Mouse (Mus musculus): Measurements from ENCODE around the gene Mthfd1. TPM values are rescaled to one million over a fixed set of nuclear protein-coding genes. Genes with fewer than 3 reads are reported as not detected.

Gene Mthfd1
- polyA plus RNA-seq, 1 experiment from 2014 or later, result 76.6 TPM

- Histone ChIP-seq H3K27me3 (no peaks in the 10 kb centered on the region), H3K27ac (no peak overlapping the region), H3K36me3 (peaks cover 15% of the 10 kb centered on the region; the same call in 1 of the 2 replicates), H3K9ac (no peak overlapping the region), H3K4me3 (no peak overlapping the region), H3K4me1 (peaks cover 15% of the 10 kb centered on the region; the same call in 1 of the 2 replicates), H3K9me3 (no peaks in the 10 kb centered on the region), H3K4me2 (replicated peaks) (no peak overlapping the region)
- ATAC-seq (ENCODE audit: insufficient number of reproducible peaks, insufficient read depth, low FRiP score, low TSS enrichment), result no peak
- WGBS, result 88% methylated on average over 8 of the region's 8 CpGs
Measured at GRCm38 (mm10) chr12:76305107-76305506, 50.0 kb downstream of the Mthfd1 start.

- no peaks in the 10 kb centered on the region for H3K27me3 ChIP-seq
- peaks cover 28% of the 10 kb centered on the region for H3K36me3 ChIP-seq
- H3K27ac ChIP-seq, result no peak overlapping the region
- H3K4me2 ChIP-seq (replicated peaks), result no peak overlapping the region
- peaks cover 15% of the 10 kb centered on the region; the same call in 1 of the 2 replicates for H3K4me1 ChIP-seq
- no peak for ATAC-seq (ENCODE audit: insufficient number of reproducible peaks, insufficient read depth, low FRiP score, low TSS enrichment)
- H3K9me3 ChIP-seq, result no peaks in the 10 kb centered on the region
- WGBS, result 88% methylated on average over 9 of the region's 9 CpGs
- H3K9ac ChIP-seq, result no peak overlapping the region
- no peak overlapping the region for H3K4me3 ChIP-seq
Measured at GRCm38 (mm10) chr12:76306852-76307561, 51.9 kb downstream of the Mthfd1 start.

- Histone ChIP-seq H3K27ac (0 out of 2 replicates have a peak overlapping the region, but pooled peaks have one; percentile 41), H3K4me1 (peaks cover 15% of the 10 kb centered on the region; the same call in 1 of the 2 replicates), H3K27me3 (no peaks in the 10 kb centered on the region), H3K9me3 (no peaks in the 10 kb centered on the region), H3K4me2 (replicated peaks) (no peak overlapping the region), H3K36me3 (peaks cover 30% of the 10 kb centered on the region), H3K4me3 (no peak overlapping the region), H3K9ac (no peak overlapping the region)
- WGBS, result 36% methylated on average over 9 of the region's 9 CpGs
- ATAC-seq (ENCODE audit: insufficient number of reproducible peaks, insufficient read depth, low FRiP score, low TSS enrichment), result no peak
Measured at GRCm38 (mm10) chr12:76307964-76308363, 52.9 kb downstream of the Mthfd1 start.

- Histone ChIP-seq H3K4me1 (peaks cover 15% of the 10 kb centered on the region; the same call in 1 of the 2 replicates), H3K4me3 (no peak overlapping the region), H3K27me3 (no peaks in the 10 kb centered on the region), H3K9me3 (no peaks in the 10 kb centered on the region), H3K27ac (peak overlapping the region; percentile 31; the same call in 1 of the 2 replicates), H3K36me3 (peaks cover 30% of the 10 kb centered on the region), H3K4me2 (replicated peaks) (no peak overlapping the region), H3K9ac (no peak overlapping the region)
- no peak for ATAC-seq (ENCODE audit: insufficient number of reproducible peaks, insufficient read depth, low FRiP score, low TSS enrichment)
- WGBS, result 87% methylated on average over 5 of the region's 5 CpGs
Measured at GRCm38 (mm10) chr12:76308436-76308835, 53.3 kb downstream of the Mthfd1 start.

- no peak overlapping the region for H3K27ac ChIP-seq
- H3K9me3 ChIP-seq, result no peaks in the 10 kb centered on the region
- no peak overlapping the region for H3K9ac ChIP-seq
- no peak for ATAC-seq (ENCODE audit: insufficient number of reproducible peaks, insufficient read depth, low FRiP score, low TSS enrichment)
- WGBS, result 93% methylated on average over 6 of the region's 6 CpGs
- H3K36me3 ChIP-seq, result peaks cover 29% of the 10 kb centered on the region
- H3K4me1 ChIP-seq, result peaks cover 15% of the 10 kb centered on the region; the same call in 1 of the 2 replicates
- no peak overlapping the region for H3K4me2 ChIP-seq (replicated peaks)
- H3K27me3 ChIP-seq, result no peaks in the 10 kb centered on the region
- H3K4me3 ChIP-seq, result no peak overlapping the region
Measured at GRCm38 (mm10) chr12:76310007-76310406, 54.9 kb downstream of the Mthfd1 start.

GRCm38 (mm10) chr12:76310633-76311032 lies 55.5 kb downstream of the Mthfd1 start:
- WGBS, result 76% methylated on average over 6 of the region's 6 CpGs
- no peaks in the 10 kb centered on the region for H3K27me3 ChIP-seq
- no peaks in the 10 kb centered on the region for H3K9me3 ChIP-seq
- H3K4me1 ChIP-seq, result peaks cover 15% of the 10 kb centered on the region; the same call in 1 of the 2 replicates
- no peak overlapping the region for H3K27ac ChIP-seq
- peaks cover 34% of the 10 kb centered on the region for H3K36me3 ChIP-seq
- no peak for ATAC-seq (ENCODE audit: insufficient number of reproducible peaks, insufficient read depth, low FRiP score, low TSS enrichment)
- no peak overlapping the region for H3K4me3 ChIP-seq
- H3K9ac ChIP-seq, result no peak overlapping the region
- H3K4me2 ChIP-seq (replicated peaks), result no peak overlapping the region

- H3K4me3 ChIP-seq, result no peak overlapping the region
- no peak overlapping the region for H3K27ac ChIP-seq
- peaks cover 15% of the 10 kb centered on the region; the same call in 1 of the 2 replicates for H3K4me1 ChIP-seq
- no peaks in the 10 kb centered on the region for H3K9me3 ChIP-seq
- H3K4me2 ChIP-seq (replicated peaks), result no peak overlapping the region
- no peak for ATAC-seq (ENCODE audit: insufficient number of reproducible peaks, insufficient read depth, low FRiP score, low TSS enrichment)
- 93% methylated on average over 9 of the region's 9 CpGs for WGBS
- peaks cover 34% of the 10 kb centered on the region for H3K36me3 ChIP-seq
- H3K9ac ChIP-seq, result 0 out of 2 replicates have a peak overlapping the region, but pooled peaks have one; percentile 0
- no peaks in the 10 kb centered on the region for H3K27me3 ChIP-seq
Measured at GRCm38 (mm10) chr12:76311227-76311626, 56.1 kb downstream of the Mthfd1 start.

GRCm38 (mm10) chr12:76311951-76312350 lies 56.9 kb downstream of the Mthfd1 start:
- Histone ChIP-seq H3K4me2 (replicated peaks) (no peak overlapping the region), H3K9me3 (no peaks in the 10 kb centered on the region), H3K4me3 (no peak overlapping the region), H3K27ac (no peak overlapping the region), H3K27me3 (no peaks in the 10 kb centered on the region), H3K9ac (no peak overlapping the region), H3K36me3 (peaks cover 38% of the 10 kb centered on the region), H3K4me1 (peaks cover 12% of the 10 kb centered on the region; the same call in 1 of the 2 replicates)
- WGBS, result 89% methylated on average over 8 of the region's 8 CpGs
- ATAC-seq (ENCODE audit: insufficient number of reproducible peaks, insufficient read depth, low FRiP score, low TSS enrichment), result no peak

- no peaks in the 10 kb centered on the region for H3K27me3 ChIP-seq
- no peaks in the 10 kb centered on the region for H3K9me3 ChIP-seq
- no peak for ATAC-seq (ENCODE audit: insufficient number of reproducible peaks, insufficient read depth, low FRiP score, low TSS enrichment)
- no peak overlapping the region for H3K4me3 ChIP-seq
- 68% methylated on average over 9 of the region's 9 CpGs for WGBS
- H3K4me2 ChIP-seq (replicated peaks), result no peak overlapping the region
- H3K4me1 ChIP-seq, result no peaks in the 10 kb centered on the region
- no peak overlapping the region for H3K27ac ChIP-seq
- no peak overlapping the region for H3K9ac ChIP-seq
- peaks cover 38% of the 10 kb centered on the region for H3K36me3 ChIP-seq
Measured at GRCm38 (mm10) chr12:76318282-76319212, 63.4 kb downstream of the Mthfd1 start.

- WGBS, result 3% methylated on average over 53 of the region's 53 CpGs
Measured at GRCm38 (mm10) chr12:76324679-76325431, 69.8 kb downstream of the Mthfd1 start, which contains the start of gene Akap5. Gene Akap5, plus strand, starts transcription at chr12:76324891.

More at GRCm38 (mm10) chr12:76324679-76325431, 69.8 kb downstream of the Mthfd1 start, which contains the start of gene Akap5:
- Histone ChIP-seq H3K4me2 (replicated peaks) (peak within 1 kb of the TSS; percentile 95), H3K4me1 (no peaks in the 10 kb centered on the region), H3K27me3 (0 out of 2 replicates have a peak, but pooled peaks cover 6% of the 10 kb centered on the region), H3K4me3 (peak within 1 kb of the TSS; percentile 52), H3K27ac (no peak within 1 kb of the TSS), H3K9me3 (no peaks in the 10 kb centered on the region), H3K36me3 (peaks cover 6% of the 10 kb centered on the region; the same call in 1 of the 2 replicates), H3K9ac (peak within 1 kb of the TSS; percentile 60)
- ATAC-seq (ENCODE audit: insufficient number of reproducible peaks, insufficient read depth, low FRiP score, low TSS enrichment), result peak; percentile 90

Data from embryonic facial prominence, embryonic 12.5 days (tissue).